9 mouse cellular contexts compared by ENCODE assay signal in genomic region chr15:88843486-88844097, GRCm38 (mm10). TPM values are rescaled to one million over a fixed set of nuclear protein-coding genes. Genes with fewer than 3 reads are reported as not detected.
DNase-seq lines count a peak whose midpoint lies in the region; ATAC-seq lines count a peak whose summit lies in the region.
"Had no signal": no experiment of that assay in that cellular context is flagged by ENCODE, and none has a peak within 500 bp of the region (broad histone marks: within the 10 kb centered on the region; RNA-seq: fewer than 3 reads in every experiment).

No protein-coding gene starts in this region.

- H3K9ac ChIP-seq in lung, embryonic 16.5 days (ENCODE audit: low read length): peak overlapping the region; percentile 23; the same call in 1 of the 2 replicates
- H3K9ac ChIP-seq in embryonic facial prominence, embryonic 11.5 days (replicated peaks; ENCODE audit: low read length): peak overlapping the region; percentile 18; the same call in 1 of the 2 replicates
- H3K9ac ChIP-seq in limb, embryonic 15.5 days: no peak overlapping the region

- H3K4me3 ChIP-seq in heart, embryonic 10.5 days: no peak overlapping the region
- no peak overlapping the region for H3K4me3 ChIP-seq in lung, embryonic 16.5 days (ENCODE audit: low read length)
- no peak overlapping the region for H3K4me3 ChIP-seq in embryonic facial prominence, embryonic 11.5 days (ENCODE audit: low read depth, low read length)
- no peak overlapping the region for H3K4me3 ChIP-seq in limb, embryonic 15.5 days

- no peaks in the 10 kb centered on the region for H3K36me3 ChIP-seq in heart, embryonic 10.5 days
- no peaks in the 10 kb centered on the region for H3K36me3 ChIP-seq in lung, embryonic 16.5 days (ENCODE audit: control insufficient read depth, insufficient read depth, low read length)
- no peaks in the 10 kb centered on the region for H3K36me3 ChIP-seq in embryonic facial prominence, embryonic 11.5 days (replicated peaks; ENCODE audit: control insufficient read depth, insufficient read depth, low read depth, low read length)
- no peaks in the 10 kb centered on the region for H3K36me3 ChIP-seq in limb, embryonic 15.5 days
- H3K36me3 ChIP-seq: G1E had no signal

- WGBS in heart, embryonic 10.5 days: 35% methylated on average over 8 of the region's 8 CpGs
- 18% methylated on average over 8 of the region's 8 CpGs for WGBS in lung, embryonic 16.5 days
- WGBS in embryonic facial prominence, embryonic 11.5 days: 36% methylated on average over 8 of the region's 8 CpGs
- WGBS in limb, embryonic 15.5 days: 25% methylated on average over 8 of the region's 8 CpGs

- no peaks in the 10 kb centered on the region for H3K9me3 ChIP-seq in heart, embryonic 10.5 days
- H3K9me3 ChIP-seq in lung, embryonic 16.5 days (ENCODE audit: control insufficient read depth, low read length): no peaks in the 10 kb centered on the region
- no peaks in the 10 kb centered on the region for H3K9me3 ChIP-seq in embryonic facial prominence, embryonic 11.5 days (replicated peaks; ENCODE audit: control insufficient read depth, low read length)
- no peaks in the 10 kb centered on the region for H3K9me3 ChIP-seq in limb, embryonic 15.5 days
- H3K9me3 ChIP-seq: G1E had no signal

- peak overlapping the region; percentile 83 for H3K27ac ChIP-seq in heart, embryonic 10.5 days
- H3K27ac ChIP-seq in lung, embryonic 16.5 days (ENCODE audit: low read length): peak overlapping the region; percentile 41; the same call in 1 of the 2 replicates
- no peak overlapping the region for H3K27ac ChIP-seq in embryonic facial prominence, embryonic 11.5 days (replicated peaks; ENCODE audit: low read depth, low read length)
- peak overlapping the region; percentile 61 for H3K27ac ChIP-seq in limb, embryonic 15.5 days

- no peaks in the 10 kb centered on the region for H3K27me3 ChIP-seq in heart, embryonic 10.5 days (ENCODE audit: insufficient read depth, poor library complexity, severe bottlenecking)
- H3K27me3 ChIP-seq in lung, embryonic 16.5 days (ENCODE audit: control insufficient read depth, insufficient read depth, low read depth, low read length): no peaks in the 10 kb centered on the region
- no peaks in the 10 kb centered on the region for H3K27me3 ChIP-seq in embryonic facial prominence, embryonic 11.5 days (ENCODE audit: control insufficient read depth, insufficient read depth, low read length)
- H3K27me3 ChIP-seq in limb, embryonic 15.5 days: no peaks in the 10 kb centered on the region

- intact Hi-C loops in heart, postnatal 36 days (cut with DNase I): no loop called here
- intact Hi-C loops in gastrocnemius, postnatal 36 days (cut with DNase I): no loop called here

- peak; percentile 43 for ATAC-seq in lung, embryonic 16.5 days (ENCODE audit: low read depth)
- 0 out of 2 replicates have a peak, but pooled peaks have one; percentile 45 for ATAC-seq in embryonic facial prominence, embryonic 11.5 days (replicated peaks; ENCODE audit: insufficient number of reproducible peaks, low FRiP score, low TSS enrichment, low read depth)
- peak; percentile 25; the same call in 1 of the 2 replicates for ATAC-seq in limb, embryonic 15.5 days (ENCODE audit: insufficient number of reproducible peaks, low FRiP score, low TSS enrichment, low read depth)

- DNase-seq in heart, embryonic 10.5 days (ENCODE audit: low spot score): no peak
- DNase-seq in heart, postnatal 36 days: no peak
- DNase-seq in lung, postnatal 25 days (ENCODE audit: low spot score): no peak
- peak; percentile 40 for DNase-seq in embryonic facial prominence, embryonic 11.5 days (ENCODE audit: low spot score)
- no peak for DNase-seq in gastrocnemius, postnatal 36 days
- no peak for DNase-seq in adrenal gland, postnatal 36 days

- H3K4me1 ChIP-seq in heart, embryonic 10.5 days: peaks cover 58% of the 10 kb centered on the region
- peaks cover 21% of the 10 kb centered on the region for H3K4me1 ChIP-seq in lung, embryonic 16.5 days (replicated peaks; ENCODE audit: control insufficient read depth, insufficient read depth, low read length)
- H3K4me1 ChIP-seq in embryonic facial prominence, embryonic 11.5 days (ENCODE audit: control insufficient read depth, insufficient read depth, low read length): peaks cover 9% of the 10 kb centered on the region; the same call in 1 of the 2 replicates
- H3K4me1 ChIP-seq in limb, embryonic 15.5 days: peaks cover 28% of the 10 kb centered on the region

- H3K4me2 ChIP-seq in lung, embryonic 16.5 days (ENCODE audit: low read depth, low read length): no peak overlapping the region
- H3K4me2 ChIP-seq in embryonic facial prominence, embryonic 11.5 days (ENCODE audit: low read depth, low read length): no peak overlapping the region
- H3K4me2 ChIP-seq in limb, embryonic 15.5 days: no peak overlapping the region

RNA-seq across cellular contexts. Expression of gene Pim3, which starts 18.4 kb away (rescaled TPM):
- 68.1 and 73.7 TPM in 2 replicates for polyA plus RNA-seq in heart, embryonic 10.5 days (2016; fragmentation: Nextera tagmentation; extraction: Ambion mirVana)
- 100 to 1,000 TPM; 120 to 134 TPM for total RNA-seq in heart, postnatal 36 days (2021)
- 64.1 and 68.0 TPM in 2 replicates for polyA plus RNA-seq in lung, embryonic 16.5 days (2015; fragmentation: Nextera tagmentation; extraction: Ambion mirVana)
- polyA plus RNA-seq in embryonic facial prominence, embryonic 11.5 days (2014; fragmentation: Nextera tagmentation; extraction: Ambion mirVana): 34.5 and 37.4 TPM in 2 replicates
- 52.9 and 61.4 TPM in 2 replicates for polyA plus RNA-seq in limb, embryonic 15.5 days (2015; fragmentation: Nextera tagmentation; extraction: Ambion mirVana)
- total RNA-seq in gastrocnemius, postnatal 36 days (2021): 10 to 100 TPM; 22.1 to 32.2 TPM
- 100 to 1,000 TPM; 123 to 134 TPM for total RNA-seq in adrenal gland, postnatal 36 days (2021)

RNA-seq across cellular contexts. Expression of gene Creld2, which starts 24.1 kb away (rescaled TPM):
- polyA plus RNA-seq in heart, embryonic 10.5 days (2016; fragmentation: Nextera tagmentation; extraction: Ambion mirVana): 98.6 and 126 TPM in 2 replicates
- 10 to 100 TPM; 16.5 to 27.9 TPM for total RNA-seq in heart, postnatal 36 days (2021)
- polyA plus RNA-seq in lung, embryonic 16.5 days (2015; fragmentation: Nextera tagmentation; extraction: Ambion mirVana): 99.5 and 110 TPM in 2 replicates
- polyA plus RNA-seq in embryonic facial prominence, embryonic 11.5 days (2014; fragmentation: Nextera tagmentation; extraction: Ambion mirVana): 76.6 and 77.6 TPM in 2 replicates
- 94.5 and 99.0 TPM in 2 replicates for polyA plus RNA-seq in limb, embryonic 15.5 days (2015; fragmentation: Nextera tagmentation; extraction: Ambion mirVana)
- 1 to 10 TPM; 6.6 to 8.9 TPM for total RNA-seq in gastrocnemius, postnatal 36 days (2021)
- total RNA-seq in adrenal gland, postnatal 36 days (2021): 10 to 100 TPM; 40.1 to 52.8 TPM

RNA-seq across cellular contexts. Expression of gene Alg12, which starts 24.5 kb away (rescaled TPM):
- polyA plus RNA-seq in heart, embryonic 10.5 days (2016; fragmentation: Nextera tagmentation; extraction: Ambion mirVana): 14.6 and 15.2 TPM in 2 replicates
- 10 to 100 TPM in 1 of 2 experiments, 1 to 10 TPM in 1; 8.9 to 10.1 TPM for total RNA-seq in heart, postnatal 36 days (2021)
- 13.5 and 14.4 TPM in 2 replicates for polyA plus RNA-seq in lung, embryonic 16.5 days (2015; fragmentation: Nextera tagmentation; extraction: Ambion mirVana)
- 11.0 and 11.3 TPM in 2 replicates for polyA plus RNA-seq in embryonic facial prominence, embryonic 11.5 days (2014; fragmentation: Nextera tagmentation; extraction: Ambion mirVana)
- polyA plus RNA-seq in limb, embryonic 15.5 days (2015; fragmentation: Nextera tagmentation; extraction: Ambion mirVana): 12.0 and 12.3 TPM in 2 replicates
- total RNA-seq in gastrocnemius, postnatal 36 days (2021): 1 to 10 TPM; 3.6 to 3.7 TPM
- total RNA-seq in adrenal gland, postnatal 36 days (2021): 10 to 100 TPM; 14.1 to 18.9 TPM
